Mouse (Mus musculus): ENCODE results near the gene Pagr1a.
A peak's percentile ranks its signal among the peaks of the same experiment; 100 is the strongest.

Pagr1a gene

DNA sequence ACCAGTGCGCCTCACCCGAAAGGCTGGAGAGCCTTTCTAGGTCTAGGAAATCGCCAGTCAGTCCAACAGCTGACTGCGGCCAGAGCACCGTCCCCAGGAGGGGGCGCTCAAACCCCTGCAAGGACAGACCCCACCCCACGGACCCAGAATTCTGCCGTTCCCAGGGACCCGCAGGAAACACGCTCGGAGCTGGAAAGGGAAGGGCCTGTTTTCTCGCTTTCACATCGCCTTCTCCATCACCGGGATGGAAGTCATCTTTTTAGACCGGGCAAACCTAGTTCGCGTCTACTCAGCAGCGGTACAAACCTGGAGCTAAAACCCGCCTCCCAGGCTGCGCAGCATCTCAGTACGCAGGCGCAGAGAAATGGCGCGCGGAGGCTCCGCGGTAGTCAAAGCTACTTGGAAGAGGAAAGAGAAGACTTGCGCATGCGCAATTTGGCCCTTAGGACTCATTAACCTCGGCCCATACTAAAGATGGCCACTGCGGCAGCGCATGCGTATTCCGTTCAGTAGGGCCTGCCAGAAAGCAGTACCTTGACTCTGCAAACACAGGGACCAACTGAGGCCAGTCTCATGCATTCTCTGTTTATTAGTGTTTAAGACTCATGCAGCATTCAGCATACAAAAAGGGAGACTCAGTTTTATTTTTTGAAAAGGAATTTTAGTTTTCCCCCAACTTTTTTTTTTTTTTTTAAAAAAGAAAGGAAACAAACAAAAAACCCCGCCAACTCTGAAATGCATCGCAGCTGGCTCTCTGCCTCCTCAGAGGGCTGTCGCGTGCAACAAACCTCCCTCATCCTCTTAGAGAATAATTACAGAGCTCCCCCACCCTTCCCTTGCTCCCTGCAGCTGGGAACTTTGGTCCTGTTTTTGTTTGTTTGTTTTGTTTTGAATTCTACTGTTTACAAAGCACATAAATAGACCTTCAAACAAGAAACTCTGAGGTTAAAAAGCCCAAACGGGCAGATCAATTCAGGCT lies at the start of gene Pagr1a:
Pagr1a (minus strand) TSS at position 382 of the 979 bp plus-strand sequence.
- peak; percentile 95 for DNase-seq (ENCODE audit: inconsistent ontology term)

DNA sequence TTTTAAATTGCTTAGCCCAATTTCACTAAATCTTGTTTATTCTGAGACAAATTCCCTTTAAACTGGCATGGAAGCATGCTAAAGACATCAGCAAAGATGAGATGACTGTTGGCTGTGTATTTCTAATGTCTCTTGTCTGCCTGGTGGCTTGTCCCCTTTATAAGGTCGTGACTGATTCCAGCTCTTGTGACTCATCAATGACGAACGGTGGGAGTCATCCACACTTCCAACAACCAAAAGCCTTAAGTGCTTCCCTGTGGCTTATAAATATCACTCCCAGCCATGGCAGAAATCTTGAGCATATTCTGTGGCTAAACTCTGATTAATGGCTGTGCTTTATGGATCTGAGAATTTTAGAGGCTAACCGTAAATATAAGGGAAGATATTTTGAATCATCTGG lies 49.2 kb upstream of the Pagr1a start:
- no peak for DNase-seq (ENCODE audit: inconsistent ontology term)

- DNase-seq (ENCODE audit: inconsistent ontology term), result no peak
These were observed 48.4 kb upstream of the Pagr1a start for GRCm38 (mm10) chr7:127065538-127065937.

DNA sequence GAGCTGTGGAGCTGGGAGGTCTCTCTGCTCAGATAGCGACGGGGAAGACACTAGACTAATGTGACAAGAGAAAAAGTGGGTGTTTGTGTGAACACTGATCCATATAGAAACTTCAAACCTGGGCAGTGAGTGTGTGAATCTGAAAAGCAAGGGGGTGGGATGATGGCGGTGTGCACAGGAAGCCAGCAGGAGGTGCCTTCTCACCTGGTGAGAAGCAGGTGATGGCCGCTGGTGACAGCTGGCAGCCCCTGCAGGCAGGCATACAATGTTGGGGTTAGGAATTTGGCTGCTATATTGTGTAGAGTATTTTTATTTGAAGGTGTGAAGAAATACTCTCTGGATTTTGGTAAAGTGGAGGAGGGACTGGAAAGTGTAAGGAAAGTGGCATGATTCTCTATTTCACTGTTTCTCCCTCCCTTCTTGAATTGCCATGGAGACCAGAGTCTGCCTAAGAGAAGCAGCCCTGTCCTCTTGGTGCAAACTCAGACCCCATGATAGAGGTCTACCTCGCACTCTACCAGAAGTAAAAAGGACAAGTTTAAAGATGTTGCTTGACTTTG lies 38.0 kb upstream of the Pagr1a start:
- DNase-seq (ENCODE audit: inconsistent ontology term), result no peak

DNA sequence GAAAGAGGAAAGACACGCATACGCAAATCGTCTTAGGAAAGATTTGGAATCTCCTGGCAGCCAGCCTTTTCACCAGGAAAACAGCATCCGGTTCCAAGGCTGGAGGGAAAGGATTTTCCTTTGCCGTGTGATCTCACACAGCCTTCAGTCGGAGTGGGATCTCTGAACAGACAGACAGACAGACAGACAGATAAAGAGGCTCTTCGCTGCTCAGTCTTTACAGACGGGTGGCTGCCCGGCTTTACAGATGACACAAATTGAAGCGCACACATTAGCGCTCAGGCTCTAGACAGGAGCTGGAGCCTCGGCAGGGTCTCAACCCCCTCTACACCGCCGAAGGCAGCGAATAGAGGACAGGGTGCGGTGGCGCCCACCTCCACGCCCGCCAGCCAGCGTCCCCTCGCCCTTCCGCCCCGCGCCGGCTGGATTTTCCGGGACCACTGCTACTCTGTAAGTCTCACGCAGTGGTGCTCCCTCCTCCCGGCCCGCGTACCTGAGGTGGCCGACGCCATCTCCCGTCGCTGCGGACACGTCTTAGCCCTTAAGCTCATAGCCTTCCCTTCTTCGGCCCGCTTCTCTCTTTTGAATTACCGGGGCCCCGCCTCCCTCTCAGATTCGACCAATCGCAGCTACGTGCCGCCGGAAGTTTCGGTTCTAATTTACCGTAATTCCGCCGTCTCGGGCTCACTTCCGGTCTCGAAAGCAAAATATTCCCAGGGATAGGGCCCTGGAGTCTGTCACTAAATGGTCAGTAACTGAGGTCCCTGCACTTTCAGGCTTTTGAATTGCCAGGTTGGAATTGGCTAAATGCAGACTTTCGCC lies 24.9 kb upstream of the Pagr1a start, which contains the start of gene Kif22:
Kif22 (minus strand) TSS at position 621 of the 822 bp plus-strand sequence.
- DNase-seq (ENCODE audit: inconsistent ontology term), result peak; percentile 89

GRCm38 (mm10) chr7:127031244-127031643 lies 14.1 kb upstream of the Pagr1a start:
- no peak for DNase-seq (ENCODE audit: inconsistent ontology term)

GRCm38 (mm10) chr7:127030172-127030571 lies 13.0 kb upstream of the Pagr1a start:
- no peak for DNase-seq (ENCODE audit: inconsistent ontology term)

- DNase-seq (ENCODE audit: inconsistent ontology term), result peak; percentile 38
These were observed 10.7 kb upstream of the Pagr1a start for GRCm38 (mm10) chr7:127027885-127028284.

DNA sequence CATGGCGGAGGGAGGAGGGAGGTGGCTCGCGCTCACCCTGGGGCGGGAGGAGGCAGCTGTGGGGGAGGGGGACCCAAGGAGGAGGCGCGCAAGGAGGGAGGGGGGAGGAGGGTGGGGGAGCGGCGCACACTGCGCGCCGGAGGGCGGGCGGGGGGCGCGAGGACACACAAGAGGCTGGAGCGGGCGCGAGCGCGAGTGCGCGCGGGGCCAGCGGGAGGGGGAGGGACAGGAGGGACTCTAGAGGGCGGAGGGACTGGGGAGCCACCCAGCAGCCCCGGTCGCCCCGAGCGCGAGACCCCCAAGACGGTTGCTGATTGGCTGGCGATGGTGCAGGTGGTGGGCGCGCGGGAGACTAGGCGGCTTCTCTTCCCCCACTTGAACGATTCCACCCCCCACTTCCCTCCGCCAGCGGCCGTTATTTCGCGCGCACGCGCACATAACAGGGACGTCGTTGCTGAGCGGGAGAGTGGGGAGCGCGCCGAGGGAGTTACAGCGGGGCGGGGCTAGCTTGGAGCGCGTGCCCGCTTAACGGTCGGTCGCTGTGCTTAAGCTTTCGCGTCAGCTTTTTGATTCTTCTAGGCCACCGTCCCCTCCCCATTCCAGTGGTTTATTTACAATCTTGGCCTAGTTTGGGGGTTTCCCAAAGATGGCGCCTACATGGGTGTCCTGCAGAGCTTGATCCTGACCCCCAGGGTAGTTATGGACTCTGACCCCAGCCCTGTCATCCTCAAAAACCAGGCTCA lies 10.0 kb upstream of the Pagr1a start, which contains the start of gene Maz:
Maz (minus strand) TSS at position 54 of the 743 bp plus-strand sequence.
- peak; percentile 100 for DNase-seq (ENCODE audit: inconsistent ontology term)

DNA sequence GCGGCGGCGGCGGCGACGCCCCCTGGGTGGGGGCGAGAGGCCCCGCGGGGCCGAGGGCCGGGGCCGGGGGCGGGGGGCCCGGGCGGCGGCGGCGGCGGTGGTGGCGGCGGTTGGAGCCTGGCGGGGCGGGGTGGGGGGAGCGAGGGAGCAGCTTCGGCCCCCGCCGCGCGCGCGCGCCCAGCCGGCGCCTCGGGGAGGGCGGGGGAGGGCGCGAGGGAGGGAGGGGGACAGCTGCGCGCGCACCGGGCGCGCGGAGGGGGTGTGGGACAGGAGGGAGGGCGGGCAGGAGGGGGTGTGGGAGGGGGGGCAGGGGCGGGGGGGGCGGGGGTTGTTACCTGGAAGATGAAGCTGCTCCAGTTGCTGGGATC lies 9.4 kb upstream of the Pagr1a start:
- no peak for DNase-seq (ENCODE audit: inconsistent ontology term)

- no peak for DNase-seq (ENCODE audit: inconsistent ontology term)
These were observed 9.0 kb upstream of the Pagr1a start for GRCm38 (mm10) chr7:127026161-127026600.

GRCm38 (mm10) chr7:127025556-127026160 lies 8.5 kb upstream of the Pagr1a start:
- DNase-seq (ENCODE audit: inconsistent ontology term), result peak; percentile 65

- DNase-seq (ENCODE audit: inconsistent ontology term), result peak; percentile 82
These were observed 7.8 kb upstream of the Pagr1a start for GRCm38 (mm10) chr7:127024755-127025555.

DNA sequence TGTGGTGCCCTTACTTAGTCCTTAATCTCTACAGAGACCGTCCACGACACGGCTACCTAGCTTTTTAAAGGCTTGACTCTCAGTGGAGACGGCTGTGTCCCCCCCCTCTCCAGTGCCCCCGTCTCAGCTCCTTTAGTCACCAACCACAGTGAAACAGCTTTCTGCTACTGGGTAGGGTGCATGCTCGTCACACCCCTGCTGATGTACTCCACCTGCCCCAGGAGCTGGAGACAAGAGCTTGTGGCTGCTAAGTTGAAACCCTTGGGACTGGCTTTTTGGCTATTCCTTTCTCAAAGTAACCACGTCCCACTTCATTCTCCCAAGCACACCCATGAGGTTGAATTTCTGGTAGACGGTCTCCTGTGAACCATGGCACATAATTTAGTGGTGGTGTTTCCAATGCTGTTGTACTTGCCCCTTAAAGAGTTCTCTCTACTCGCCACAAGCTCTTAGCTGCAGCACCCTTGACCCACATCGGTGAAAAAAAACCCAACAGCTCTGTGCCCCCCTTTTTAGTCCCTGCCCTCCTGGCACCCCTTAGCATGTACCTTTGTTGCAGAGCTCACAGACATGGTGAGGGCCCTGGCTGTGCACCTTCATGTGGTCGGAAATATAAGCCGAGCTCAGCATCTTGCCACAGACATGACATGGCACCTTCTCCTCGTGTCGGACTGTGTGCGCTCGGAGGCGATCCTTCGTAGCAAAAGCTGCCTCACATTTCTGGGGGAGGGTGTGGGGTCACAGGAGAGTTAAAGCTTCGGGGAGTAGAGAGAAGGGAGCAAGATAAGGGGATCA lies 6.9 kb upstream of the Pagr1a start:
- no peak for DNase-seq (ENCODE audit: inconsistent ontology term)

GRCm38 (mm10) chr7:127023272-127023691 lies 6.1 kb upstream of the Pagr1a start:
- DNase-seq (ENCODE audit: inconsistent ontology term), result no peak

DNA sequence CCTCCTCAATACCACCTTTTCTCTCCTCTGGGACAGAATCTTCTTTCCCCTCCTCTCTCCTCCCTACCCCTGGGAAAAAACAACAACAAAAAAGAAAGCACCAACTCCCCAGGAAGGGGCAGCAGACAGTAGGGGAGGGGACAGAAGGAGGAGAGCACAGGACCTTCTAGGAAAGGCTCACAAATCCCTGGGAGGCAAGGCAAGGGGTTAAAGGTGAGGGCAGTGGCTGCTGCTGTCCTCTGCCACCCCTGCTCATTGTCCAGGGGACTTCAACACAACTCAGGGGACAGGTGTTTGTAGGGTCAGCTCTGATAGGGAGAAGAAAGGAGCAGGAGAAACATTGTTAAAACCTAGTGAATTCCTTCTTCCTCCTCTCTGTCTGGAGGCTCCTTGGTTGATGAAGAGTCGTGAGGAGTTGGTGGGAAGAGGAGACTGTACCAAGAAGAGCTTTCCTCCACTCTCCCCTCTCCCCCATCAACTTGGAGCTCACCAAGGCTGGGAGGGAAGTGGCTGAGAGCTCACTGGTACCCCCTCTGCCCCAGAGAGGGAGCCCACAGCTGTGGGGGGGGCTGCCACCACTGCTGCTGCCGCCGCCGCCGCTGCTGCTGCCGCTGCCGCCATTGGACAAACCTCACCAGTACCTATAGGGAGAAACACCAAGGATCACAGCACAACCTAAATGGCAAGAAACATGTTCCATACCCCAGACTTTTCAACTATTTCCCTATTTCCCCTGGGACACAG lies 5.5 kb upstream of the Pagr1a start:
- DNase-seq (ENCODE audit: inconsistent ontology term), result no peak

- no peak for DNase-seq (ENCODE audit: inconsistent ontology term)
These were observed 4.7 kb upstream of the Pagr1a start for GRCm38 (mm10) chr7:127021563-127022527.
